Mouse (Mus musculus): Measurements from ENCODE around the gene Tmem132c.

Tmem132c gene

DNA sequence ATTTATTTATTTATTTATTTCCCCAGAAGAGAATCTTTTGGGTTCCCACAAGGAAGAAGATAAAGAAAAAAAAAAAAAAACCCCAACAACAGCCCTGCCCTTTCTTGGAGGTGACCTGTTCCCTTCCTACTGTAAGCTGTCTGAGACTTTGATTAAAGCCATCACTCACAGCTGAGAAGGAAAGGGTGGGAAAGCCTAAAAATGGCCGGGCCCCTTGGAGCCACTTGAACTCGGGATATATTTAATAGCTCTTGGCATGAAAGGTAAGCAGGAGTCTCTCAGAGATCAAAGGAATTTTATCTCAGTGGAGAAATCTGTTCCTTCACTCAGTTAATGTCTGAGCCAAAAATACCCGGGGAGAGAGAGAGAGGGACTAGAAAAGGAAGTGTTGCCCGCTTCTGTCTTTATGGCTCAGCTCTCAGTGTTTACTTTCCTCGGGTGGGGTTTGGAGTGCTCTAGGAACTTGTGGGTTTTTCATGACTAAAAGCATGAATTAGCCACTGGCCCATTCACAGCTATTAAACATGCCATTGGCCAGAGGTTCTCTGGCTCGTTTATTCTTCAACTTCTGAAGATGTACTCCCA lies 41.0 kb downstream of the Tmem132c start:
- no peak for DNase-seq (ENCODE audit: low spot score in 2 of 2)

DNA sequence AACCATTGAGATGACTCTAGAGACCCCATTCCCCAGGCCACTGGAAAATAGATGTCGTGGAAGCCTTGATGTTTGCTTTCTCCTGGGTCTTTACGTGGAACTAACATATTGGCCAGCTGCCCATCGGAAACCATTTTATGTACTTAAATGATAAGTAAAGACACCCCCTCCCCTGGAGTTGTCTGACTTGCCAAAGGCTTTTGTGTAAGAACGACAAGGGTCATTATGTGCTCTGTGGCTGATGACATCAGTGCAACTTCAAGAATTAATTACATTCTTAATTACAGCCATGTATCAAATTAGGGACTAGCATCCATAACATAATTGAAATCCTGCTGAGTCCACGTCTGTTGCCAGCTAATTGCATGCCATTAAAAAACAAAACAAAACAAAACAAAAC lies 45.3 kb downstream of the Tmem132c start:
- DNase-seq (ENCODE audit: low spot score in 2 of 2): no peak

DNA sequence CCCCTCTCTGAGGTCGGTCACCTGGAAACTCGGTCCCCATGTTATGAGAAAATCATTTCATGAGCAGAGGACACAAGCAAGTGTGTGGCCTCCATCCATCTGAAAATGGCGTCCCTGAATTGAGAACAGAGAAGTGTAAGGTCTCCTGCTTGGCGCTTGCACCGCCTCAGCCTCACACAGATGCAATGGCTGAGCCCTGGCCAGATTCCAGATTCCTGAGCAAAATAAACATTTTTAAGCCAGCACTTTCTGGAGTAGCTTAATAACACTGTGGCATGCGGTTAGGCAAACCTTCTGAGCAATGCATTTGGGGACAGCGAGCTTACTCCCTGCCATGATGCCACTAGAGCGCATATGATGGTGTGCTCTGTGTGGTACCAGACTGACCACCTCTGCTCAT lies 48.1 kb downstream of the Tmem132c start:
- DNase-seq (ENCODE audit: low spot score in 2 of 2): no peak

DNA sequence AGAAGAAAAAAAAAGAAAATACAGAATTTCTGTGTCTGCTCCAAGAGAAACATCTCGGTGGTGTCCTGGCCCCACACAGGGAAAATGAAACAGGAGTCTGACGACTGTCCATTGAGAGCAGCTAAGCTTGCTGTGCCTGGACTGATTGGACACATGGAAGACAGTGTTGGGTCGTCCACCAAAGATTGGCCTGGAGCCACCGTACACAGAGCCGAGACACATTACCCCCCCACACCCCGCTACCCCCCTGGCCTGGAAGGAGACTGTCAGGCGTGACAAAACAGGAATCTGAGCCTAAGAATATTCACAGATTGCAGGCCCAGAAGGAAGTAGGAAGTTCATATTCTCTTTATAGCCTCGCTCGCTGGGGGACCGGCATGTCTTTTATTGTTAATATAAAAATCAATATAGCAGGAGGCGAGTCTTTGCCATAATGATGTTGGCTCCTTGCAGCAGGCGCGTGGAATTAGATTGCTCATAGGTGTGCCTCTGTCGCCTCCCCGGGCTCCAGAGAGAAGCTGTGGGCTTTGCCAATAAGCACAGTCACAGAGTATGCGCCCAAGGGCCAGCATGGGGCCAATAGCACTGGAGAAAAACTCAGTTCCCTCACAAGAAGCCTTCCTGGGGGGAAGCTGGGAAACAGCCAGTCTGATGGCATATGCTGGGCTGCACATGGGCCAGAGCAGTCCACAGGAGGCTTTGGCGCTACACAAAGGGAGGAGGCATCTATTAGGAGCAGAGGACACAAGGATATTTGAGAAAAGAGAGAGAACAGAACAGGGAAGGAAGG lies 49.0 kb downstream of the Tmem132c start:
- DNase-seq (ENCODE audit: low spot score in 2 of 2): no peak

DNA sequence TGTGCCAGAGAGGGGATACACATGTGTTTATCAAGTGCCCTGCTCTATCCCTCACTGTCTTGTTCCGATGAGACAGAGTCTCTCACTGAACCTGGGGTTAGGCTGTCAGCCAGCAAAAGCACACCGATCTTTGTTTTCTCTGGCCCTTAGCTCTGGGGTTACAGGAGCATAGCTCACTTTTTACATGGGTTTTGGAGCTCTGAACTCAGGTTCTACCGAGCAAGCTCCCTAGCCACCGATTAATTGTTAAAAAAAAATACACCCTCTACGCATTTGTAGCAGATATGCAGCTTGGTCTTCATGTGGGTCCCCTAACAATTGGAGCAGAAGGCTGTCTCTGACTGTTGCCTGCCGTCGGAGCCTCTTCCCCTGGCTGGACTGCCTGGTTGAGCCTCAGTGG lies 50.0 kb downstream of the Tmem132c start:
- DNase-seq (ENCODE audit: low spot score in 2 of 2): no peak

DNA sequence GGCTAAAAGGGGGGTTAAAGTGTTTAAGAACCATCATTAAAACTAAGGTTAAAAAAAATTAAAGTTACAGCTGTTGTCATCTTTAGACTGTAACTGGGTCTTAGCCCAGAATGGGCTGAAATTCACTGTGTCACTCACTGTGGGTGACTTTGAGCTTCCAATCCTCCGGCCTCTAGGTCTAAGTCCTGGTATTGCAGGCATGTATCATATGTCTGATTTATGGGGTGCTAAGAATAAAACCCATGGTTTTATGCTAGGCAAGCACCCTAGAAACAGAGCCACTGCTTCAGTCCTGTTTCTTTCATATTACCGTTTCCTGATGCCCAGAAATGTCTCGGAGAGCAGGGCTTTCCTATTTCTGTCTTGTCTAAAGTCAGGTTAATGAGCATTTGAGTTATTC lies 52.1 kb downstream of the Tmem132c start:
- no peak for DNase-seq (ENCODE audit: low spot score in 2 of 2)

DNA sequence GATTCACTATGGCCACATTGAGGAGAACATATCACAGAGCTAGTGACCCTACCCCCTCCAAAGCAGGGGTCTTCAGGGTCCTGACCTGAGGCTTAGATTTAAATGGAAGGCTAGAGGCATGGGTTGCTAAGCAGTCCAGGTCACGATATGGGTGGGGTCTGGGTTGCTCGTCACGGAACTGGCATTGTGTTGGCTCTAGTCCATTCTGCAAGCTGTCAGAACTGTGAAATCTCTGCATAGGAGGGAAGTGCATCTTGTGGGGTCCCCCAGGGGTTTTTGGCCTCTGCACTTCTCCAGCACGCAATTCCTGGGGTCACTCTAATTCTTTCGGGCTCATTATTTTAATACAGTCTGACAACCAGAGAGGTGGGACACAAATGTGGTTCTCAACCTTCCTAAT lies 55.9 kb downstream of the Tmem132c start:
- DNase-seq (ENCODE audit: low spot score in 2 of 2): no peak

DNA sequence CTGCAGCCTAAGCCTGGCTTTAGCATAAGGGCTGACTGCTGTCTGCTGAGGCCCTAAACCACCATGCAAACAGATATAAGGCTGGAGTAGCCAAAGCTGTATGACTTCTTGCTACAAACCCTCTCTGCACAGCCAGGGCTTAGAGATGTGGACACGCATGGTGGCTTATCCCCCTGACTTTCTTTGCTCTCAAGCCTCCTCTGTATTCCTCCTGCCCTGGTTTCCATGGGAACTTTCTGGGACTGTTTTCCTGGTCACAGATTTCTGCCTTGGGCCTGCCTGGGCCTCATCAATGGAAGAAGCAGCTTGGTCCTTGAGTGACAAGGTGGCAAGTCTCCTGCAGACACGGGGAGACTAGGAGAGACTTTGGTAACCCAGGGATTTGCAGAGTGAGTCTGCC lies 56.5 kb downstream of the Tmem132c start:
- no peak for DNase-seq (ENCODE audit: low spot score in 2 of 2)

DNA sequence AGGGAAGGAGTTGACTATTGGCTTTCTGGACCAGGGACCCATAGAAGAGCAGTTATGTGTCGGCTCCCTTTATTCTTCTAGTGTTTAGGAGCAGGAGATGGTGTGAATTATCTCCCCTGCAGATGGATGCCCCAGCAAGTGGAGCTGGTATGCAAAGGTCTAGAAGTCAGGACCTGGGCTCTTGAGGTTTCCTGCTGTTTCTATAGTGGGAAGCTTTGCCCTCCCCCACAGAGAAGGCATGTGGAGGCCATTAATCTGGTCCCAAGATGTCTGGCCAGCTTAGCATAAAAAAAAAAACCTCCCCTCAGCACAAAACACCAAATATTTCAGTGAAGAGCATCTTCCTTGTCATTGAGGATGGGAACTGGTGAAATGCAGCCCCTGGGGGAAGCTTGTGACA lies 57.4 kb downstream of the Tmem132c start:
- no peak for DNase-seq (ENCODE audit: low spot score in 2 of 2)

DNA sequence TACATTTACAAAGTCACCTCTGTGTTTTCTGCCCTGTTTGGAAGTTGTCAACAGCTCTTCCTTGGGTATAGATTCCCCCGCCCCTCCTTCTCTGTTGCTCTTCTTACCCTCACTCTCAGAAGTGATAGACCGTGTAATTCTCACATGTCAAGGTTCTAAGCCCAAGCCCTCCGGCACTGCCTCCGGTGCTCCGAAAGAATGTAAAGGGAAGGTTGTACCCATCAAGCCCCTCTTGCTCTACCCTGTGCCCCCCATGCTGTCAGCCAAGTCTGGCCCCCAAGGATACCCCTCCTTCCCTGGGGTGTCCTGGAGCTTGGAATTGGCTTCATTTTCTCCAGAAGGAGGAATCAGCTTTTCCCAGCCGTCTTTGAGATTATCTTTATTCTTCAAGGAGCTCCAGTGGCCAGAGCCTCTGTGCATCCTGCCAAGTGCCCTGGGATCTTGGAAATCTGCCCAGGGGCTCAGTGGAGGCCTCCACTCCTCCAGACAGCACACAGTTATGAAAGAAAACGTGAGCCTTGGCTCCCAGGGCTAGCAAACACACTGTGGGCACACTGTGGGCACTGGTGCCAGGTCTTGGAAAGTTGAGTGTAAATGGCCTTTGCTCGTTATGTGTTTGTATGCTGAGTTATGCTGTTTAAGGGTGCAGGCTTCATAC lies 59.1 kb downstream of the Tmem132c start:
- no peak for DNase-seq (ENCODE audit: low spot score in 2 of 2)

DNA sequence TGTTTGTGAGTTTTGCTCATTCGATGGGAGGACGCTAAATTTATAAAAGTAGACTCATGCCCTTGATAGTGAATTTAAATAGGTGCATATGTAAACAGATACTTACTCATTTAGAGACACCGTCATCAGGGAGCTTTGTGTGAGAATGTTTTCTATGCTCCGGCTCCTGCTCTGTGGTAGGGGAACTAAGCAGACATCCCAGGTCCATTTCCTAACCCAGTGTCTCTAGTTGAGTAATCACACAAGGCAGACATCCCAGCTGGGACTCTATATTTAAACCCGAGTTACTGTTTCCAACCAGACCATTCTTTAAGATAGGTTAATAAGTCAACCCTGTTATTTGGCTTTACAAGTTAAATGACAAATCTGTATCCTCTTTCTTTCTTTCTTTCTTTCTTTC lies 63.7 kb downstream of the Tmem132c start:
- DNase-seq (ENCODE audit: low spot score in 2 of 2): no peak

DNA sequence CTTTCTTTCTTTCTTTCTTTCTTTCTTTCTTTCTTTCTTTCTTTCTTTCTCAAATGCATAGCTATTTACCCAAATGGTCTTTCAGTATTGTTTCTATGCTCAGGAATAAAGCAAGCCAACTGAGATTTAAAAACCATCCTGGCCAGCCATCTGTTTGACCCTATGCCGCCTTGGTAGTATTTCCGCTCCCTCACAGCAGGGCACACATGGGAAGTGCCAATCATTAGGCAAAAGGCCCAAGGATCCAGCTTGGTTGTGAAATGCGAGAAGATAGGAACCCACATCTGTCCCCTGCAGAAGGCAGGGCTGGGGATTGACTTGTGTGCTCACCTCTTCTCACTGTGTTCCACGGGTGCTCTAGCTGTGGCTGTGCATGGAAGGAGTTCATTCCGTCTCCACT lies 64.1 kb downstream of the Tmem132c start:
- DNase-seq (ENCODE audit: low spot score in 2 of 2): no peak

DNA sequence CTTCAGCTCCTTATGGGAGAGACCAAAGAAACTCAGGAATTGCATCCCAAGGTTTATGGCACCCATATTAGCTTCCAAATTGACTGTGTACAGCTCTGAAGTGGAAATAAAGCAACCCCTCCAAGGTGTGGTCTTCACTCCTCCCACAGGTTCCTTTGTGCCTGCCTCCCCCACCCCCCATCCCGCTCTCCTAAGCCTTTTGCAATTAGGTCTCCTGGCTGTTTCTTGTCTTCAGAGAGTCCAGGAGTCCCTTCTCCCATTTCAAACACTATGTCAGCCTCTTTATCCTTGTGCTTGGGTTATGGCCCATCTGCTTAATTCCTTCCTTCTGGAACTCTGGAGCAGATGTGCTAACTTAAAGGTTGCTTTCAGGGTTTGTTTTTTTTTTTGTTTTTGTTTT lies 65.1 kb downstream of the Tmem132c start:
- no peak for DNase-seq (ENCODE audit: low spot score in 2 of 2)

DNA sequence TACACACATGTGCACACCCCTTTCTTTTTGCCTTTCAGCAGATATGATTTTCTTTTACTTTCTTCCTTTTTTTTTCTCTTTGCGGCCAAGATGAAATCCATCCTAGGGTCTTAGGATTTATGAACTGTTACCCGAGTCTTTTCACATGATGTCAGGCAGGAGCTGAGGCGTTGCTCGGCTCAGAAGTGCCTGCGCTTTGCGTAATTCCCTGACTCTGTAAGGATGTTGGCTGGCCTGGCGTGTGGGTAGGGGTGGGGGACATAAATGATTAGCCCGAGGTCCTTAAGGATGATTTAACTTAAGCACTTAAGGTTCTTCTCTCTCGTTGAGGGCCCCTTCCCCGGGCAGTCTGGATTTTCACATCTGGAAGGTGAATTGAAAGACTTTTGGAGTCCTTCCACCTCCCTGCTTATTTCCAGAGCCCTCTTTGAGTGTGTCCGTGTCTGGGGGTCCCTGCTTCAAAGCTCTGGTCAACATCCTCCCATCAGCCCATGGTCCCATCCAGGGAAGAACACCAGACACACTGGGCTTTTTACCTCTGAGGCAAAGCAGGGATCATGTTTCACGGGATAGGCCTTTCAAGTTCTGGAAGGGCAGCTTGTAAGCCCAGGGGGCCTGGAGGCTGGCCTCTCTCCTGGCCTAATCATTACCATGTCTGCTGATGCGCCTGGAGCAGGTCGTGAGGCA lies 68.9 kb downstream of the Tmem132c start:
- DNase-seq (ENCODE audit: low spot score in 2 of 2): no peak

DNA sequence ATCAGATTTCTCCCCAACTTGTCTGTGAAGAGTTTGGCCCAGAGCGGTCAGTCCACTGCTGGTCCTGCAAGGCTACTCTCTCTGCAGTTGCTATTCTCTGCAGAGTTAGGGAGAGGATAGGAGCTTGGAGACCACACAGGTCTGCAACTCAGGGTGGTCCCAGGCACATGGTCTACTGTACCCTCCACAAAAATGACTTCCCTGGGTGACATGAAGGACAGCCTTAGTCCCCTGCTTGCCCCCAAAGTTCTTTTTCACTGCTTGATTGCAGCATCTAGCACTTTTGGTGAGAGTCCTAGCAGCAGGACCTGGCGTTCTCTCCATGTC lies 69.4 kb downstream of the Tmem132c start:
- no peak for DNase-seq (ENCODE audit: low spot score in 2 of 2)

DNA sequence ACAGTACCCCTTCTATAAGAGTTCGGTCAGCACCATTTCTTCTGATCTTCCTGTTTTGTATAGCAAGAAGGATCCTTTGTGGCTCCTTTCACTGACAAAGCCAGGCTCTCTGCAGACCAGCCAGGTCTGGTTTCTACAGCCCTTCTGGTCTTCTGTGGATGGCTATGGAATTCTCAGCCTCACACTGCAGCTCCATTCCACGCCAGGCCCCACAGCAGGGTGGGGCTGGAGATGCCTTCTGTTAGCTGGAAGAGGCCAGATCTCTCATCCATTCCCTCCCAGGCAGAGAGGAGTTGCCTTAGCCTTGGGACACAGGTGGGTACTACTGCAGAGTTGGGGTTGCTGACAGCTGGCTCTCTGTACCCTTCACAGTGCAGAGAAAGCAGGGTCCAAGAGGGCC lies 72.0 kb downstream of the Tmem132c start:
- DNase-seq (ENCODE audit: low spot score in 2 of 2): no peak

DNA sequence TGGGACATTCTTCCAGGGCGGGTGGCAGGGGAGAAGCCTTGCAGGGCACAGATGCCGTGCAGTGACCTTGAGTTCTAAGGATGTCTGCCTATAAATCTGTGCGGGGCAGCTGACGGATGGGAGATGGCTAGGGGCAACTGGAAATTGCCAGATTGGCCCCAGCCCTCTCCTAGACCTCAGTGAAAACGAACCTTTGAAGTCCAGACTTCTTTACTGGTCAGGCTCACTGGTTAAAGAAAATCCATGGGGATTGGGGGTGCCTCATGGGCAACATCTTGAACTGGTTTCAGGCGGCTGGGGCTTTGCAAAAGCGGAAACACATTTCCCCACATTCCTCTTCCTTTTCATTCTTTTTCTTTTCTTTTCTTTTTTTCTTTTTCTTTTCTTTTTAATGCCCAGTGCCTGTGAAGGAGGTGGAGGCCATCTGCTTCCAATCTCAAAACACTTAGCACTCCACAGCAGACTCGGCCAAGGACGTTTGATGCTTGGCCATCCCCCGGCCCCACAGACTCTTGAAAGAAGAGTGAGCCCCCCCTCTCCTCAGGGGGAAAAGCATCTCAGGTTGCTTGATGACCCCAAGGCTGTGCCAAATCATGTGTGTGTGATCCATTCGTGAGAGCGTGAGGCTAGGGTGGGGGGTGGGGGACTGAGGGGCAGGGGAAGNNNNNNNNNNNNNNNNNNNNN lies 77.6 kb downstream of the Tmem132c start:
- DNase-seq (ENCODE audit: low spot score in 2 of 2): no peak

DNA sequence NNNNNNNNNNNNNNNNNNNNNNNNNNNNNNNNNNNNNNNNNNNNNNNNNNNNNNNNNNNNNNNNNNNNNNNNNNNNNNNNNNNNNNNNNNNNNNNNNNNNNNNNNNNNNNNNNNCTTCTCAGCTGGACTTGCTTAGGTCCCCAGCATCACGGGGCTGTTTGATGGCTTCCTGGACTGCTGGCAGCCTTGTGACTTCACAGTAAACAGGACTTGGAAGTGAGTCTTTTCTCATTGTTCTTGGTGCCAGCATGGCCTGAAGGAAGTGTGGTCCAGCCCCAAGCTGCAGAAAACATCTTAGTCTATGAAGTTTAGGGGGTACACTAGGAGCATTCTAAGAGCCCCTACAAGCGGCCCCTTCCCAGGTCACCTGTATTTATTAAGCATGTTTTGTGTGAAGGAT lies 83.0 kb downstream of the Tmem132c start:
- no peak for DNase-seq (ENCODE audit: low spot score in 2 of 2)

DNA sequence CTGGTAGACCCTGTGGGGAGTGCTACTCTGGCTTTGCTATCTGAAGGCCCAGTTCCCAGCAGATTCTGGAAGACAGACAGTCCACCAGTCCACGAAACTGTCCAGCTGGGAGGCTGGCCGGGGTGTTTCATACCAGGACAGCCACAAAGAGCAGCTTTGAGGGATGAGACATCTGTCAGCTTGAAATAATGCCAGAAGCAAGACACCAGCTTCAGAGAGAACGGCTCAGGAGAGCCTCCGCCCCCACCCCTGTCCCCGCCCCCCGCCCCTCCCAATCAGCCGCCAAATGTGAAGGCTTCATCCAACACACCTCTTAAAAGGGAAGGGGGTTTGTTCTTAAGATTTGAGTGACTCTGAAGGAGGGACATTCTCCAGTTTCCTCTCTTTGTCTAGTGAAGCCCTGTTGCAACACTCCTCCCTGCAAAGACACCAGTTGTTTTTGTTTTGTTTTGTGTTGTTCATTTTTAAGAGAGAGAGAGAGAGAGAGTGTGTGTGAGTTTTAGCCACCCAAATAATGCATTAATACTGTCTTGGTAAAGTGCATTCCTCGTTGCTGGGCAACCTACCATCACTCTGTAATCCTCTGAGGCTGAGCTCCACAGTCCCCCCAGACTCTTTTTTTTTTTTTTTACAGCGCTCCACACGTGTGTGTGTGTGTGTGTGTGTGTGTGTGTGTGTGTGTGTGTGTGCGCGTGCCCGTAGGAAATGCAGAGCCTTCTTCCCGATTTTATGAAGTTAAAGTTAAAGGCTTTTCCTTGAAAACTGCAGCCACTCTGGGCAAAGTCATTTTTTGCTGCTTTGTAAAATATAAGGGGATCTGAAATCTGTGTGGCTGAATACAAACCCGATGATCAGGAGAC lies 94.7 kb downstream of the Tmem132c start:
- no peak for DNase-seq (ENCODE audit: low spot score in 2 of 2)

DNA sequence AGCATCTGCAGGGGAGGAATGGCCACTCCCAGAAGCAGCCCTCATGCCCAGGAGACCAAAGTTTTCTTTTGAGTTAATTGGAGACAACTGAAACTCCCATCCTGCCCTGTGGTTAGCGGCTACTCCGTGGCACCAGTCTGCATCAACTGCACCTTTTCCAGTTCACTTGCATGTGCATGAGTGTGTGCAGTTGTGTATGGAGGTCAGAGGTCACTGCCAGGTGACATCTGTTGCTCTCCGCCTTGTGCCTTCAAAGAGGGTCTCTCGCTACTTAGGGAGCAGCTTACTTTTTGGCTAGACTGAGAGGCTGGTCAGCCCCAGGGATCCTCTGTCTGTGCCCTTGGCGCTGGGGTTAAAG lies 95.3 kb downstream of the Tmem132c start:
- no peak for DNase-seq (ENCODE audit: low spot score in 2 of 2)

DNA sequence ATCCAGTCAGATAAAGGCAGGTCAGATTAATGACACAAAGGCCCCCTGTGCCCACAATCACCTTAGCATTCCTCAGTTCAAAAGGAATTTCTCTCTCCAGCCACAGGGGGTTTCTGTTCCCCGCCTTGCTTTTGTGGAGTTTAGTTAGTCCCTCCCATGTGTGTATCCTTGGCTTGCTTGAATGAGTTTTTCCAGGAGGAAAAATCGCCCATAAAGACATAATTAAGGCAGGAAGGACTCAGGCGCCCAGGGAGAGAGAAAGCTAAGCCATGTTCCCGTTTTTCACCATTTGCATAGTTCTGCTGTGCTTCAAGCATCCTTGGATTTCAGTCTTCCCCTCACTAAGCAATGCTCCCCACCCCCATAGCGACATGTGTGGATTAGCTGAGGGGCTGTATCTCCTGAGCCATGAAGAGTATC lies 97.4 kb downstream of the Tmem132c start:
- no peak for DNase-seq (ENCODE audit: low spot score in 2 of 2)

Data from natural killer cell, adult 2 months (primary cell).